Mouse (Mus musculus) spleen, adult 2 months (tissue): ENCODE results near the gene Hoxa2.

Source experiments
- CTCF ChIP-seq: fragments of 200-500 bp; IDR thresholded peaks from 2 replicates; pipeline ENCODE4 v1.5.1; 2011; ENCODE audit warnings: mild to moderate bottlenecking, inconsistent platforms; ENCODE audit not compliant: insufficient read depth, insufficient read length, insufficient replicate concordance; ENCODE audit errors: extremely low read depth
- POLR2A ChIP-seq: fragments of 200-500 bp; IDR thresholded peaks from 2 replicates; pipeline ENCODE4 v1.6.1; 2011; ENCODE audit warnings: low read depth, low read length, inconsistent platforms

DNA sequence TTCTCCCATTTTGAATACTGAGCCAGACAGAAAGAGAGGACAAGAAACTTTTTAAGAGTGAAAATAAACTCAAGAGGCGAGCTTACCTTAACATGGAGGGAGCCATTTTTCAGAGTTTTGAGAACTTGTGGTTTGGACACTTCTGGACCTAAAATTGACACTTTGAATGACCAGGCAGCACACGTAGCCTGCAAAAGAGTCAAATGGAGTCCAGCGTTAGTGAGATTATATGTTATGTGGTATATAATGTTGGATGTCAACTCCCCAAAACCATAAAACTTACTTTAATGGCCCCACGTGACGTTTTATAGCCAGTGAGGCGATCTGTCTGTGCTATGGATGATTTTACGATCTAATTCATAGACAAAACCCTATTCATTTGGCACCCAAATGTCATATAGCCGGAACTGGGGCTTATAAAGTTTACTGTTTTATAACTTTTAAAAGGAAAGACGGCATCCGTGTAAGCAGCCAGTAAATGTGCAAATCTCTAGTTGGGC is 36.2 kb upstream of the Hoxa2 start:
- no peak for TF ChIP-seq CTCF
- TF ChIP-seq POLR2A: no peak
